ENCODE assay signal across 13 mouse cellular contexts in genomic region chr19:6182534-6182933, GRCm38 (mm10). TPM values are rescaled to one million over a fixed set of nuclear protein-coding genes. Genes with fewer than 3 reads are reported as not detected.
DNase-seq lines count a peak whose midpoint lies in the region; ATAC-seq lines count a peak whose summit lies in the region.
"Had no signal": no experiment of that assay in that cellular context is flagged by ENCODE, and none has a peak within 500 bp of the region (broad histone marks: within the 10 kb centered on the region; RNA-seq: fewer than 3 reads in every experiment).

No protein-coding gene starts in this region.

- no peaks in the 10 kb centered on the region for H3K4me1 ChIP-seq in midbrain, embryonic 15.5 days
- 0 out of 2 replicates have a peak, but pooled peaks cover 2% of the 10 kb centered on the region for H3K4me1 ChIP-seq in midbrain, embryonic 16.5 days (ENCODE audit: control insufficient read depth, insufficient read depth, low read length)

- WGBS in midbrain, embryonic 15.5 days = 22% methylated on average over 3 of the region's 3 CpGs
- whole genome bisulfite sequencing in midbrain, embryonic 16.5 days = 7% methylated on average over 3 of the region's 3 CpGs

- H3K4me2 ChIP-seq in midbrain, embryonic 15.5 days = no peak overlapping the region
- H3K4me2 ChIP-seq in midbrain, embryonic 16.5 days (ENCODE audit: low read length) = no peak overlapping the region
- H3K4me2 ChIP-seq: liver, embryonic 11.5 days had no signal

- H3K27ac ChIP-seq in midbrain, embryonic 15.5 days = no peak overlapping the region
- H3K27ac ChIP-seq in midbrain, embryonic 16.5 days (ENCODE audit: low read length) = no peak overlapping the region

- no peaks in the 10 kb centered on the region for H3K36me3 ChIP-seq in midbrain, embryonic 15.5 days (replicated peaks)
- H3K36me3 ChIP-seq in midbrain, embryonic 16.5 days (ENCODE audit: control insufficient read depth, insufficient read depth, low read length) = no peaks in the 10 kb centered on the region

- DNase-seq in left cerebral cortex, postnatal 36 days (ENCODE audit: low spot score in 2 of 2) = peak; percentile 9 to 10
- DNase-seq in left cerebral cortex, adult 8-10 months (ENCODE audit: low spot score in 2 of 2) = no peak
- peak; percentile 20 for DNase-seq in adrenal gland, postnatal 25 days
- peak; percentile 78 to 79 for DNase-seq in cerebellum, postnatal 25 days
- DNase-seq in retina, embryonic 14.5 days (ENCODE audit: low spot score) = peak; percentile 28
- no peak for DNase-seq in gastrocnemius, postnatal 4 days (ENCODE audit: low spot score in 2 of 2)
- DNase-seq: gastrocnemius, postnatal 14 days; heart, postnatal 14 days; lung, postnatal 36 days had no signal

- no peaks in the 10 kb centered on the region for H3K27me3 ChIP-seq in midbrain, embryonic 15.5 days (replicated peaks)
- H3K27me3 ChIP-seq in midbrain, embryonic 16.5 days (ENCODE audit: control insufficient read depth, insufficient read depth, low read depth, low read length) = no peaks in the 10 kb centered on the region

- intact Hi-C loops in left cerebral cortex, postnatal 36 days (cut with DNase I) = no loop called here

- H3K9me3 ChIP-seq in midbrain, embryonic 15.5 days = no peaks in the 10 kb centered on the region
- no peaks in the 10 kb centered on the region for H3K9me3 ChIP-seq in midbrain, embryonic 16.5 days (replicated peaks; ENCODE audit: control insufficient read depth, low read length, poor library complexity, severe bottlenecking)

- no peak for ATAC-seq in midbrain, embryonic 15.5 days (replicated peaks)
- ATAC-seq in midbrain, embryonic 16.5 days = no peak

- H3K9ac ChIP-seq in midbrain, embryonic 15.5 days = no peak overlapping the region
- H3K9ac ChIP-seq in midbrain, embryonic 16.5 days (ENCODE audit: low read depth, low read length) = no peak overlapping the region

- no peak overlapping the region for H3K4me3 ChIP-seq in midbrain, embryonic 15.5 days
- no peak overlapping the region for H3K4me3 ChIP-seq in midbrain, embryonic 16.5 days (ENCODE audit: low read depth, low read length)

RNA-seq across cellular contexts. Expression of gene Majin, which starts 1.7 kb away (rescaled TPM):
- under 1 TPM in 1 of 2 experiments, not detected in 1; 0.32 TPM for total RNA-seq in left cerebral cortex, postnatal 36 days (2021)
- total RNA-seq in left cerebral cortex, adult 8-10 months (2022) = under 1 TPM in 2 of 4 experiments, not detected in 2; 0.51 to 0.73 TPM
- total RNA-seq in adrenal gland, postnatal 25 days (2021) = 0.76 and 2.9 TPM in 2 replicates
- polyA plus RNA-seq in midbrain, embryonic 15.5 days (2015; fragmentation: Nextera tagmentation; extraction: Ambion mirVana) = not detected in 2 replicates
- not detected for total RNA-seq in gastrocnemius, postnatal 4 days (2021)
- polyA plus RNA-seq in midbrain, embryonic 16.5 days (2015; fragmentation: Nextera tagmentation; extraction: Ambion mirVana) = not detected in 2 replicates
- total RNA-seq: gastrocnemius, postnatal 14 days; heart, postnatal 14 days; layer of hippocampus, postnatal 14 days had no signal
- polyA plus RNA-seq: liver, embryonic 11.5 days had no signal

RNA-seq across cellular contexts. Expression of gene Arl2, which starts 41.2 kb away (rescaled TPM):
- total RNA-seq in left cerebral cortex, postnatal 36 days (2021) = 10 to 100 TPM; 73.3 to 87.5 TPM
- total RNA-seq in left cerebral cortex, adult 8-10 months (2022) = 100 to 1,000 TPM in 2 of 4 experiments, 10 to 100 TPM in 2; 89.4 to 109 (median 102) TPM
- 74.5 and 74.7 TPM in 2 replicates for total RNA-seq in adrenal gland, postnatal 25 days (2021)
- polyA plus RNA-seq in midbrain, embryonic 15.5 days (2015; fragmentation: Nextera tagmentation; extraction: Ambion mirVana) = 146 and 150 TPM in 2 replicates
- 10 to 100 TPM; 60.2 to 61.7 TPM for total RNA-seq in gastrocnemius, postnatal 4 days (2021)
- 133 and 151 TPM in 2 replicates for polyA plus RNA-seq in midbrain, embryonic 16.5 days (2015; fragmentation: Nextera tagmentation; extraction: Ambion mirVana)

RNA-seq across cellular contexts. Expression of gene Batf2, which starts 41.8 kb away (rescaled TPM):
- total RNA-seq in left cerebral cortex, postnatal 36 days (2021) = under 1 TPM; 0.30 to 0.72 TPM
- 1 to 10 TPM in 1 of 4 experiments, under 1 TPM in 3; 0.67 to 1.4 (median 0.76) TPM for total RNA-seq in left cerebral cortex, adult 8-10 months (2022)
- 1.00 and 2.1 TPM in 2 replicates for total RNA-seq in adrenal gland, postnatal 25 days (2021)
- polyA plus RNA-seq in midbrain, embryonic 15.5 days (2015; fragmentation: Nextera tagmentation; extraction: Ambion mirVana) = 0.20 TPM in 1 of 2 replicates, not detected in the other
- total RNA-seq in gastrocnemius, postnatal 4 days (2021) = under 1 TPM; 0.26 to 0.42 TPM
- 0.15 TPM in 1 of 2 replicates, not detected in the other for polyA plus RNA-seq in midbrain, embryonic 16.5 days (2015; fragmentation: Nextera tagmentation; extraction: Ambion mirVana)

RNA-seq across cellular contexts. Expression of gene Gpha2, which starts 43.6 kb away (rescaled TPM):
- not detected for total RNA-seq in left cerebral cortex, postnatal 36 days (2021)
- total RNA-seq in left cerebral cortex, adult 8-10 months (2022) = not detected
- 20.1 and 25.8 TPM in 2 replicates for total RNA-seq in adrenal gland, postnatal 25 days (2021)
- not detected in 2 replicates for polyA plus RNA-seq in midbrain, embryonic 15.5 days (2015; fragmentation: Nextera tagmentation; extraction: Ambion mirVana)
- total RNA-seq in gastrocnemius, postnatal 4 days (2021) = not detected
- not detected in 2 replicates for polyA plus RNA-seq in midbrain, embryonic 16.5 days (2015; fragmentation: Nextera tagmentation; extraction: Ambion mirVana)
- total RNA-seq: gastrocnemius, postnatal 14 days; heart, postnatal 14 days; layer of hippocampus, postnatal 14 days had no signal

RNA-seq across cellular contexts. Expression of gene Ppp2r5b, which starts 53.1 kb away (rescaled TPM):
- 100 to 1,000 TPM; 160 to 173 TPM for total RNA-seq in left cerebral cortex, postnatal 36 days (2021)
- 100 to 1,000 TPM; 148 to 158 (median 153) TPM for total RNA-seq in left cerebral cortex, adult 8-10 months (2022)
- 95.5 and 103 TPM in 2 replicates for total RNA-seq in adrenal gland, postnatal 25 days (2021)
- 141 and 149 TPM in 2 replicates for polyA plus RNA-seq in midbrain, embryonic 15.5 days (2015; fragmentation: Nextera tagmentation; extraction: Ambion mirVana)
- 10 to 100 TPM; 26.2 to 26.4 TPM for total RNA-seq in gastrocnemius, postnatal 4 days (2021)
- 149 and 165 TPM in 2 replicates for polyA plus RNA-seq in midbrain, embryonic 16.5 days (2015; fragmentation: Nextera tagmentation; extraction: Ambion mirVana)

Comparison
In these comparisons a context has a peak if more than half of its experiments do, and no peak if none do; other contexts are left out.
1. DNase-seq: peak in left cerebral cortex, postnatal 36 days (2 of 2), adrenal gland, postnatal 25 days (single experiment), cerebellum, postnatal 25 days (2 of 2) and retina, embryonic 14.5 days (single experiment); none in left cerebral cortex, adult 8-10 months (0 of 2) and gastrocnemius, postnatal 4 days (0 of 2).